Comparison of ENCODE assay signal across 8 mouse cellular contexts in the genomic region with DNA sequence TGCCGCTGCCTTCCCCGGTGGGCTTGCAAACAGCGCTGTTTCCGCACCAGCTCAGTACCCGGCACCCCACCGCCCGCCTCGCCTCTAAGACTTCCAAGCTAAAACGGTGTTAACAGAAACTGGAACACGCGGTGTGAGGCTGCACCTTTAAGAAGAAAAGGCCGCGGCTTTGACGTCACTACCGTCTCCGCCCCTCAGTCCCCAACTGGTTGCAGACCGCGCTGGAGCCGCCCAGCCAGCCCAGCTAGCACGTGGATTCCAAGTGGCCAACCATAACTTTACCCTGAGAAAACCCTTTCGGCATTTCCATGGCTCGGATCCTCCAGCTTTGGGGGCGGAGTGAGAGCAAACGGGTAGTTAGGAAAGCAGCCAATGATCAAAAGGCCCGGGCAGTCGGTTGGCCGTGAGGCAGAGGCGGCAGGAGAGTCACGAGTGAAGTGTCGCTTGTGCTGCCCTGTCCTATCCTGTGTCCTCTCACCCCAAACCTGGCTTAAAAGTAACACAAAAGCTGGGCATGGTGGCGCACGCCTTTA. TPM values are rescaled to one million over a fixed set of nuclear protein-coding genes. Genes with fewer than 3 reads are reported as not detected.
DNase-seq lines count a peak whose midpoint lies in the region; ATAC-seq lines count a peak whose summit lies in the region.

No protein-coding gene starts in this region.

- peaks cover 7% of the 10 kb centered on the region for H3K36me3 ChIP-seq in hindbrain, embryonic 15.5 days

- no peak overlapping the region for H3K9ac ChIP-seq in hindbrain, embryonic 15.5 days

- no peaks in the 10 kb centered on the region for H3K27me3 ChIP-seq in hindbrain, embryonic 15.5 days

- H3K4me3 ChIP-seq in hindbrain, embryonic 15.5 days = peak overlapping the region; percentile 66

- peaks cover 38% of the 10 kb centered on the region for H3K4me1 ChIP-seq in hindbrain, embryonic 15.5 days (replicated peaks)

- peak; percentile 95 for DNase-seq in T-cell, adult 2 months (ENCODE audit: low spot score)
- peak; percentile 95 to 97 for DNase-seq in cerebellum, postnatal 36 days
- DNase-seq in frontal cortex, postnatal 36 days (ENCODE audit: low spot score in 2 of 2) = peak; percentile 96 to 98
- DNase-seq in left cerebral cortex, adult 11 months (ENCODE audit: low spot score) = peak; percentile 96
- DNase-seq in lung, postnatal 4 days = peak; percentile 97 to 99
- peak; percentile 98 for DNase-seq in retina, postnatal 7 days (ENCODE audit: low read depth, low spot score)
- peak; percentile 77 for DNase-seq in urinary bladder, adult 2 months (ENCODE audit: low spot score)

- no peaks in the 10 kb centered on the region for H3K9me3 ChIP-seq in hindbrain, embryonic 15.5 days

- H3K27ac ChIP-seq in hindbrain, embryonic 15.5 days (replicated peaks) = peak overlapping the region; percentile 85

- peak; percentile 94 for ATAC-seq in hindbrain, embryonic 15.5 days (ENCODE audit: low FRiP score, low read depth)

- peak overlapping the region; percentile 82 for H3K4me2 ChIP-seq in hindbrain, embryonic 15.5 days

- WGBS in hindbrain, embryonic 15.5 days = under 1% methylated on average over 32 of the region's 32 CpGs

RNA-seq across cellular contexts. Expression of a gene that starts 0.7 kb away (rescaled TPM):
- 167 and 168 TPM in 2 replicates for polyA plus RNA-seq in hindbrain, embryonic 15.5 days (2015; fragmentation: Nextera tagmentation; extraction: Ambion mirVana)
- 80.3 and 88.2 TPM in 2 replicates for polyA plus RNA-seq in urinary bladder, adult 2 months (2012; rRNA removed)

RNA-seq across cellular contexts. Expression of a gene that starts 15.2 kb away (rescaled TPM):
- 135 and 149 TPM in 2 replicates for polyA plus RNA-seq in hindbrain, embryonic 15.5 days (2015; fragmentation: Nextera tagmentation; extraction: Ambion mirVana)
- polyA plus RNA-seq in urinary bladder, adult 2 months (2012; rRNA removed) = 1.4 and 2.9 TPM in 2 replicates

RNA-seq across cellular contexts. Expression of a gene that starts 21.7 kb away (rescaled TPM):
- 85.7 and 85.9 TPM in 2 replicates for polyA plus RNA-seq in hindbrain, embryonic 15.5 days (2015; fragmentation: Nextera tagmentation; extraction: Ambion mirVana)
- polyA plus RNA-seq in urinary bladder, adult 2 months (2012; rRNA removed) = 190 and 251 TPM in 2 replicates

RNA-seq across cellular contexts. Expression of a gene that starts 39.1 kb away (rescaled TPM):
- 29.3 and 30.7 TPM in 2 replicates for polyA plus RNA-seq in hindbrain, embryonic 15.5 days (2015; fragmentation: Nextera tagmentation; extraction: Ambion mirVana)
- 6.9 and 10.4 TPM in 2 replicates for polyA plus RNA-seq in urinary bladder, adult 2 months (2012; rRNA removed)

RNA-seq across cellular contexts. Expression of a gene that starts 42.4 kb away (rescaled TPM):
- 2.4 and 3.4 TPM in 2 replicates for polyA plus RNA-seq in hindbrain, embryonic 15.5 days (2015; fragmentation: Nextera tagmentation; extraction: Ambion mirVana)
- 0.01 TPM in 1 of 2 replicates, not detected in the other for polyA plus RNA-seq in urinary bladder, adult 2 months (2012; rRNA removed)

Comparison
In these comparisons a context has a peak if more than half of its experiments do, and no peak if none do; other contexts are left out.
1. Peak in every context shown above with its lines: DNase-seq, ATAC-seq, H3K4me3 ChIP-seq and H3K27ac ChIP-seq.
2. RNA of a gene that starts 15.2 kb away (polyA plus RNA-seq): 135 to 149 TPM in hindbrain, embryonic 15.5 days; 1.4 to 2.9 TPM in urinary bladder, adult 2 months; every median in the first group is over 10 times any median in the second.